Mouse (Mus musculus) induced T-regulatory cell, adult 2 months (primary cell): ENCODE measurements around the gene Ap4b1.
"Not testable (repeated sequence)": the region's sequence is repeated elsewhere in the genome, so short reads cannot be mapped to it uniquely, and the experiment has no call there.

ENCODE experiments used
- DNase-seq: peaks from one replicate; pipeline ENCODE4 v3.0.0-alpha.2; 2012; ENCODE audit warnings: low read depth

The Ap4b1 gene

DNA sequence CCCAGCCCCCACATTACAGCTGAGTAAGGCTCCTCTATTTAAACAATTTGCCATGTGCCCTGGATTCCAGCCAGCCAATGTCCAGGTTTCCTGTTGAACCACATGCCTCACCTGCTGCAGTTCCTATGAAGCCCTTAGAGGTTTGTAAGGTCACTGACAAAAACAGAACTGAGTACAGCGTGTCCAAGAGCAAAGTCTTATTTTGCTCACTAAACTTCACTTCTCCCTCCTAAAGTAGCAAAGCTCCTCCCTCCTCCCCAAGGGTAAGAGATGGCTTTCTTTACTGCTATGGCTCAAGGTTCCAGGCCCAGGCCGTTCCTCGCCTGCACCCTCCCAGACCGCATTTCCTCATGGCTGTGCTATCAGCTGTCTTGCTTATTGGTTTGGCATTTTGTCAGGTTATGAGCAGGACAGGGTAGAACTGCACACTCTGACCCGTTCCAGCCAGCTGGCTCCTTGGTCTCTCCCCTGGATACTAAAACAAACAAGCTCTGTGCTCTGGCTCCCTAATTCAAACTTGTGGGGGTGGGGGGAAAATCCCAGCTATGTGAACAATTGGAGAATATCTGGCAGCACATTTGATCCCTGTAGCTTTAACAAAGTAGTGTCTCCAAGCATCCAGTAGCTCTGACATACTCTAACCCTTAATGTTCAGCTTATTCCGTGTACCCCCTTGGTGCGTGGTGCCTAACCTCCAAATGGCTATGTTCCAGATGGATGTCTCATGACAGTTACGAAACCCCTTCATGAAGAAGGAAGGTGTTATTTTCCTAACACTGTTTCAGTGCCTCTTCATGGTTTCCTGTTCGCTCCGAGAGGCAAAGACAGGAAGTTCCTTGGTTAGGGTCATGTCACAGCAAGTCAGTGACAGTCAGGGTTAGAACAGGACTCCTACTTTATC, 7.4 kb upstream of the Ap4b1 start:
- DNase-seq = peak; percentile 86

DNA sequence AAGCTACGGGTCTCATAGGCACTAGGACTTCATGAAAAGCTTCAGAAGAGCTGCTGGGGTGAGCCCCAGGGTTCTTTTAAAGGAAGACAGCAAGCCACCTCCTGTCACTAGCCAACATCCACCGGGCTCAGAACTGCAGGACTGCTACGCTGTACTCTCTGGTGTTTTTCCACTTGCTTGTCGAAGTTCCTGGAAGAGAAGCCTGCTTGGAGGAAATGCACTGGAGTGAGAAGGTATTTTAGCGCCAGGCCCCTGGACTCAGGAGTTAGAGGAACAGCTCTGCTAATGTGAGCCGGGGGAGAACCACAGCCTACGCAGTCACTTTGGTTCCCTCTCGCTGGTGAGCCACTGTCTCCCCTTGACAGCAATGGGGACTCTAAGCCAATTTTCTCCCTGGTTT, 6.5 kb upstream of the Ap4b1 start:
- DNase-seq = peak; percentile 58

DNA sequence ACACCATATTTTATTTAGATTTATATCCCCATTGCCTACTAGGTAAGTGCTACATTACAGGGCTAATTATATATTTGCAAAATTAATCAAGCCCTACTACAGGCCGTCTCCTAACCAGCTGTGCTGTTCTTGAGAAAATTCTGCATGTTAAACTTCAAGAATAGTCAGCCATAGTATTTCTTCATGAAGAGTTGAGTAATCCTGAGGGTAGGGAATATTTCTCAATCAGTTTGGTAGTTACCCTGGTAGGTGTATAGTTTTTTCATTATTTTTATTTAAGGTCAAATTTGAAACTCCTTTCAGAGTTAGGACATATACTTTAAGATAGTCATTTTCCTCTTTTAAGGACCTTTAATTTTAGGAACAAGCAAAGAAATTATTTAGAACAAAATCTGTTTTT, 3.6 kb upstream of the Ap4b1 start:
- DNase-seq = no peak

DNA sequence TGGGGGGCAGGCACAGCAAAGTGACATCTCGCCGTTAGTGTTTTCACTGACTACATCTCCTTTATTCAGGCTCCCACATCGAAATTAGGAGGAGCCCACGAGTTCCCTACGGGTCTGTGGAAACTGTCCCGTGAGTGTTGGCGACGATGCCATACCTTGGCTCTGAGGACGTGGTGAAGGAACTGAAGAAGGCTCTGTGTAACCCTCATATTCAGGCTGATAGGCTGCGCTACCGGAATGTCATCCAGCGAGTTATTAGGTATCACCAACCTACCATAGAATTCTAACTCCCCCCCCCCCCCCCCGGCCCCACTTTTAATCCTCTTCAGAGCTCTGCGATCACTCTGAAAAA, 455 bp downstream of the Ap4b1 start:
- no peak for DNase-seq

DNA sequence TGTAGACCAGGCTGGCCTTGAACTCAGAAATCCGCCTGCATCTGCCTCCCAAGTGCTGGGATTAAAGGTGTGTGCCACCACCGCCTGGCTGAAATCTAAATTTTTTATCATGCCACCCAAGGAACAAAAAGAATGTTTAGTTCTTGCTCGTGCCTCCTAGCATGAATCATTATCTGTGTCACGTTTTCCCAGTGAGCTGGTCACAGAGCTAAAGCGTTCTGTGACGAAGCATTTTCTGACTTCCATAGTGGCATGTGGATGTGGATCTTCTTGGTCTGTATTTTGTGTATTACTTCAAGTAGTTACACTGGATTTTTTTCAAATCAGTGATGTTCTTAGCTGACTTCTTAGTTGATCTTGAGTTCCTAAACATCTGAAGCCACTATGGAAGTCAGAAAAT, 1.6 kb downstream of the Ap4b1 start:
- DNase-seq = no peak

GRCm38 (mm10) chr3:103827548-103827947, 18.2 kb downstream of the Ap4b1 start:
- peak; percentile 53 for DNase-seq

DNA sequence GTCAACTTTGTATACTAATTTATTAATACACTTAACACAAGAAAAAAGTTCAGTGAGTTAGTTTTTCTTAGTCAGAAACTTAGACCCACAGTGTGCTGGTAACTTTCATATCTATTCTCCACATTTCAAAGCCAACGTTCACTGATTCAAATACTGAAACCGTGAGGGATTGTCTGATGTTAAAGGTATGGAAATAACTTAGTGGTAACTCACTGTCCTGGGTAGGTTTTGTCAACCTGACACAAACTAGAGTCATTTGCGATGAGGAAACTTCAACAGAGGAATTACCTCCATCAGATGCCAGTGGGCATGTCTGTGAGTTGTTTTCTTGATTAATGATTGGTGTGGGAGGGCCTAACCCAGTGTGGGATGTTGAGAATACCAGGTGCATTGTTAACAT, 19.7 kb downstream of the Ap4b1 start:
- peak; percentile 52 for DNase-seq

- DNase-seq = peak; percentile 57
These were observed 21.4 kb downstream of the Ap4b1 start for GRCm38 (mm10) chr3:103830681-103831080.

GRCm38 (mm10) chr3:103831146-103831545, 21.8 kb downstream of the Ap4b1 start:
- no peak for DNase-seq

DNA sequence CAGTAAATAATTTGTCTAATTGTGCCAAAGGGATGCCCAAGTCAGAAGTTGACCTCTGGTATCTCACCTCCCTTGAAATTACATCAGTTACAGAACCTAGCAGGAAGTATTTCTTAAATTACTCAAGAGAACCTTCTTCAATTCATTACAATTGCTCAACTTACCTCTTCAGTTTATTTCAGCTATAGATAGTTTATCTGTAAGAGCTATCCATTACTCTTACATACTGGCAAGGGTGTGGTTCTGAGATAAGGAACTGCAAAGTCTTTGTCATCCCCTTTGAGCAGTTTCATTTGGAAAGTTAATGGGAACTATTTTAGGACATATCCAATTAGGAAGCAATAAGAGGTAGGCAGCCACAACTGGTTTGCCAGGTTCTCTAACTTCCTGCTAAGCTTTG, 23.1 kb downstream of the Ap4b1 start, which contains the start of gene Bcl2l15:
Gene Bcl2l15 (plus strand): TSS at position 176 of the 400 bp plus-strand sequence.
- no peak for DNase-seq

DNA sequence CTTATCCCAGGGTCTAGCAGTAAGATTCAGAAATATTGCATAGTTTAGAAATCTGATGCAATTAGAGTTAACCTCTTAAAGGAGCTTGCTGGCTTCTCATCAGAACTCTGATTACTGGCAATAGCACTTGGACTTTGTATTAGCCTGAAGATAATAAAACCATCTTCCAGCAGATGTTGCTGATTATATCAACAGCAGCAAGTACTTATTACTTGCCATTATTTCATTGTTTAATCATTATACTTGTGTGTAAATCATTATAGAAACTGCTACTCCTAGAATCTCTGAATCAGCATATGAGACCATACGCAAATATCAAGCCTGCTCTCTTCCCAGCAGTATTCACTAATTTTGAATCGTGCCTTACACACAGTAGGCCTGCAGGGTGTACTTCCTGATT, 24.7 kb downstream of the Ap4b1 start:
- DNase-seq = no peak

DNA sequence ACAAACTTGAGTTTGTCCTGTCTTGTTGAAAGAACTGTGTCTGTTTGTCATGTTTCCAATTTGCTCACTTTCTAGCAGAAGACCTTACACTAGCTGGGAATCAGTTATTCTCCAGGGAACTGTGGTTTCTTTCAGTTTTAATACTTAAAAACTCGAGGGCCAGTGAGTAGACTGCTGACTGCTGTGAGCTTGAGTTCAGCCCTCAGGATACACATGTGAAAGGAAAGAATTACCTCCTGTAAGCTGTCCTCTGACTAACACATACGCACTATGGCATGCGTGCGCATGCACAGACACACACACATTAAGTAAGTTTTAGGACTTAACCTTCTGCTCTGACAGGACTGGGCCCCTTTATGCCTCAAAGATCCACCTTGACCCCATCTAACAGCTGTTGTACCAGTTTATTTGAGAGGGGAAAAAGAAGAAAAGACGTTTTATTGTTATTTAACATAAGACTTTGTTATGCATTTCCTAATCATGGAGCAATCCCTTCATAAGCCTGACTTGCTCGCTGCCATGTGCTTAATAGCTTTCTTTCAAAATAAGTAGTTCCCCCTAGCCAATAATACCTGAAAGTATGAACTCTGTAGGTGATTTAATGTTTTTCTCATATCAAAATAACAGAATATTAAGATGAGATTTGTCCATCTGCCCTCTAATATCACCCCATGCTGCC, 26.1 kb downstream of the Ap4b1 start:
- no peak for DNase-seq

GRCm38 (mm10) chr3:103835951-103836310, 26.6 kb downstream of the Ap4b1 start:
- DNase-seq = peak; percentile 52

DNA sequence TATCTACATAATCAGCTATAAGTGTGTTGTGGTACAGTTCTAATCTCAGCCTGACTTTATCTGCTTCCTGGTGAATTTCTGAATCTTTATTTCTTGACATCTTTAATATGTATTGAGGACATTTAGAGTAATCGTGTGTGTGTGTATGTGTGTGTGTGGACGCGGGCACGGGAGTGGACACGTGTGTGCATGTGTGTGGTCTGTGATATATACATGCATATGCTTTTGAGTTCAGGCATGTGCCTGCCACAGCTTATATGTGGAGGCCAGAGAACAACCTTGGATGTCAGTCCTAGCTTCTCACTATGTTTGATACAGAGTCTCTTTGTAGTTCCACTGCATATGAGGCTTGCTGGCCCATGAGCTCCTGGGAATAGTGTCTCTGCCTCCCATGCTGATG, 27.1 kb downstream of the Ap4b1 start:
- no peak for DNase-seq

DNA sequence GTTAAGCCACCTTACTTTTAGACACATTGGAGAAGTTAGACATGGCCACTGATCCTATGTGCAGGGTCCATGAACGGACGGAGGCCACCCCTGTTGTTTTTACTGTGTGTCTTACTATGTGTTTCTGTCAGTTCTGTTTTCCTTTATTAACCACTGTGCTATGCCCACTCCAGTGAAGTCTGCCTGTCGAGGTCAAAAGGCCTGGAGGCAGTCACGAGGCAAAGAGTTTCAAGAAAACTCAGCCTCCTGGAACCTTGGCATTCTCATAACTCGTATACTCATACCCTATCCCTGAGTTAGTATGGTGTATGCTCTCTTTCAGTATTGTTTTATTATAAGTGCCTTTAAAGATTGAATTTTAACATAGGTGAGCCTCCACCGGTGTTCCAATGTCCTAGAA, 30.4 kb downstream of the Ap4b1 start:
- DNase-seq = no peak

DNA sequence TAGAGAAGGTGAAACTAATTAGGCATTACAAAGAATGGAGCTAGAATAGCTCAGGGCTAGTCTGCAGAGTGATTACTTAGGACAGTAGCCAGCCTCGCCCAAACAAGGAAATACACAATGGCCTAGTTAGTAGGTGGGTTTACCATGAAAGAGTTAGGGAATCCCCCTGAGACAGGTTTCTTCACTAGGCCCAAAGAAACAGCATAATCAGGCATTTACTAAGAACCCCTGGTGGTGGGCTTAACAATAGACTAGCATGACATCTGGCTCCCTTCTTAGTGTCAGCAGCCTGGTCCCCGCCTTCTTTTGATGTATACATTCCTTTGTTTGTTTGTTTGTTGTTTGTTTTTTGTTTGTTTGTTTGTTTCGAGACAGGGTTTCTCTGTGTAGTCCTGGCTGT, 30.9 kb downstream of the Ap4b1 start:
- not testable (repeated sequence) for DNase-seq

DNA sequence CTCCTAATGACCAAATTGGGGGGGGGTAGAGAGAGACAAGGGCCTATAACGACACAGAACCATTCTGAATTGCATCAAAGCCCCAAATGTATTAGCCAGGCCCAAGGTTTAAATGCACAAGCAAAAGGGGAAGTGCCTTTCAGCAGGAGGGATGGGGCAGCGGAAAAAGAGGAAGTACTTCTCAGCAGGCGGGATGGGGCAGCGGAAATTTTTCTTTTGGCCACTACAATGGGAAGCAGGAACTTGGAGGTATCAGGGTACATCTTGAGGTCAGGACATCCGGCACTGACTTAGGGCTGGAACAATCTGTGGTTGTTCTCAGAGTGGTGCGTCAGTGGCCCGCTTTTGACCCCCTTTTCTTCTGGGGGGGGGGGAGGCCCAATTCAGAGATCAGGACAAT, 31.6 kb downstream of the Ap4b1 start:
- DNase-seq = not testable (repeated sequence)

GRCm38 (mm10) chr3:103850644-103851363, 41.5 kb downstream of the Ap4b1 start:
- peak; percentile 80 for DNase-seq

GRCm38 (mm10) chr3:103851481-103851880, 42.2 kb downstream of the Ap4b1 start:
- DNase-seq = peak; percentile 65

DNA sequence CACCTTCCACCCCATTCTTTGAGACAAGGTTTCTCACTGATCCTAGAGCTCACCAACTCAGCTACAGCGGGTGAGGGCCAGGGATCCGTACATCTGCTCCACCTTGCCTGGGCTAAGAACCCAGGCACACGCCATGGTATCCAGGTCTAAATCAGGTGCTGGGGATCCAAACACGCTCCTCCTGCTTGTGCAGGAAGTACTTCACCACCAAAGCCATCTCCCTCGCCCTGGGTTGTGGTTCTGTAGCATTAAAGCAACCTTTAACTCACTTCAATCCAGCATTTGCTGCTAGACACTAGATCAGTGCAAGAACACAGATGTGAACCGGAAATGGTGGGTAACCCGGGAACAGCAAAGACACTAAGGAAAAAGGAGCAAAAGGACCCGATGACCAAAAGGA, 42.6 kb downstream of the Ap4b1 start:
- DNase-seq = peak; percentile 73

DNA sequence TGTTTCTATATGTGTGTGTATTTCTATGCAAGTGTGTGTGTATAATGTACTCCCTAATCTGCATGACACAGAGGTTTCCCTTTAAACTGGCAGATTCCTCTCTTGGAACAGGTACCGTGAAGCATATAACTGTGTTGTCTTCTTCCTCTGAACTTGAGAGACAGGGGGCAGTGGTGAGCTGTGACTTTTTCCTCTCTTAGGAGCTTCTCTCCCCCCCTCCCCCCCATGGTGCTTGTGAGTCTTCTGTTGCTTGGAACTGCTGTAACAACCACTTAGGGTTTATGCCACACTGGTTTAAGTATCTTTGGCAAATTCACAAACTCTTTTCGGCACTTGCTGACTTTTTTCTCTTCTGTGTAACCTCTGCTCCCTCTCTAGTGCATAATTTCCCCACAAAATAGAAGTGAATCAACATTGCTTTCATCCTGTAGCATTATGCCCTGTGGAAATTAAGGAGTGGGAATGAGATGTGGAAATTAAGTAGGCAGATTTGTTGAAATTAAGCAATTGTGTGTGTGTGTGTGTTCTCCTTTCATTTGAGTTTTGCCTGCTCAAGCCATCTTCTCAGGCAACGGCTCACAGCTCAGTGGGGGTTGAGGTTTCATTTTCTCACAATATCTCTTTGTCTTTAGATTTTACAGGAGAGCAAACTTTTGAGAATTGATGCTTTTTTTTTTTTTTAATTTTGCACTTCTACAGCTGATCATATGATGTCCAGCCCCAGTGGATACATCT, 43.4 kb downstream of the Ap4b1 start:
- peak; percentile 97 for DNase-seq

- DNase-seq = no peak
These were observed 44.5 kb downstream of the Ap4b1 start for GRCm38 (mm10) chr3:103853804-103854203.
